Mouse (Mus musculus) sigmoid colon, adult 10 weeks (tissue): ENCODE results near the gene Rwdd2b. TPM values are rescaled to one million over a fixed set of nuclear protein-coding genes. Genes with fewer than 3 reads are reported as not detected.

Experiments
- polyA plus RNA-seq: library from polyadenylated mRNA; stranded (reverse); fragments of 350-450 nt; fragmentation: Illumina TruSeq; extraction: RNeasy Lipid Tissue Mini Kit (QIAGEN cat#74804); gene quantifications from one replicate; pipeline ENCODE4 v1.2.3, GENCODE M21; 2014; ENCODE audit warnings: low read depth, low replicate concordance

Gene Rwdd2b
- 18.0 TPM for polyA plus RNA-seq

DNA sequence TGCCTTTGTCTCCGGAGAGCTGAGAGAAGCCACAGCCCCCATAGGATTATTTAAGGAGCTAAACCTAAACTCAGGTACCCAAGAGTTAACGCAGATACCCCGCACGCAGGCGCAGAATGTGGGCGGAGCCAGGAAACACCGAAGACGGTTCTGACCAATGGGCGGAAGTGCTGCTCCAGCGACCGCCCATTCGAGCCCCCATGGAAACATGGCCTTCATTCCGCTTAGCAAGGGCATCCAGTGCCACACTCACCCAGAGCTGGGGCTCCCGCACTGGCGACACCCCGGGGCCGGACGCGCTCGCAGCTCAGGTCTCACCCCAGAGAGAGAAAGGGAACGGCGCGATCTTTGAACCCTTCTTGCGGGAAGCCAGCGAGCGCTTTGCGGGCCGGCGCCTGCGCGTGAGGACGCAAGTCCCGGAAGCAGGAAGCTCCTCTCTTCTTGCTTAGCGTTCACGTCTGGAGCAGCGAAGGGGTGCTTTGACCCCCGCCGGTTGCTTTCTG is at the start of gene Rwdd2b:
Rwdd2b (minus strand) TSS at position 390 of the 503 bp plus-strand sequence.

GRCm38 (mm10) chr16:87454419-87455179 is 14.2 kb upstream of the Rwdd2b start, which contains the start of gene Usp16:
Usp16 (plus strand) TSS chr16:87454703.

GRCm38 (mm10) chr16:87432033-87432814 is 8.1 kb downstream of the Rwdd2b start, which contains the start of gene Ltn1:
Ltn1 (minus strand) TSS chr16:87432612.

Other genes starting within 250 kb of the Rwdd2b start
- 19.1 TPM for gene N6amt1, start 86.4 kb downstream of the Rwdd2b start, polyA plus RNA-seq
- gene Ltn1, start 8.0 kb downstream of the Rwdd2b start, polyA plus RNA-seq: 39.2 TPM
- gene Usp16, start 14.1 kb upstream of the Rwdd2b start, polyA plus RNA-seq: 166 TPM
- gene Cct8, start 55.3 kb upstream of the Rwdd2b start, polyA plus RNA-seq: 296 TPM
- 1.7 TPM for gene Map3k7cl, start 112.8 kb upstream of the Rwdd2b start, polyA plus RNA-seq